Mouse (Mus musculus) heart, adult 8-10 months (tissue): ENCODE measurements around the gene Slc25a15. TPM values are rescaled to one million over a fixed set of nuclear protein-coding genes. Genes with fewer than 3 reads are reported as not detected.

Experiments
- total RNA-seq, 4 experiments: library from RNA; stranded (reverse); gene quantifications; 2 replicates each; pipeline ENCODE4 v1.2.4; 2022

Gene Slc25a15
- total RNA-seq, 4 experiments from 2014 or later: 11.7 to 13.1 (median 12.4) TPM

Other genes with a start within 250 kb of the Slc25a15 start
- 1 to 10 TPM; 1.7 to 2.6 (median 1.8) TPM for gene Nek3, start 232.2 kb downstream of the Slc25a15 start, total RNA-seq
- gene Ckap2, start 212.8 kb downstream of the Slc25a15 start, total RNA-seq: 1 to 10 TPM in 1 of 4 experiments, under 1 TPM in 3; 0.19 to 1.6 (median 0.38) TPM
- gene Vps36, start 205.8 kb downstream of the Slc25a15 start, total RNA-seq: 10 to 100 TPM; 20.1 to 22.2 (median 21.0) TPM
- 1 to 10 TPM; 3.8 to 4.5 (median 4.3) TPM for gene Thsd1, start 171.3 kb downstream of the Slc25a15 start, total RNA-seq
- gene Tpte, start 115.2 kb downstream of the Slc25a15 start, total RNA-seq: not detected
- gene Mrps31, start 12.8 kb upstream of the Slc25a15 start, total RNA-seq: 10 to 100 TPM; 53.1 to 67.7 (median 55.5) TPM